Mouse (Mus musculus): ENCODE results near the gene Ogfod3.

DNA sequence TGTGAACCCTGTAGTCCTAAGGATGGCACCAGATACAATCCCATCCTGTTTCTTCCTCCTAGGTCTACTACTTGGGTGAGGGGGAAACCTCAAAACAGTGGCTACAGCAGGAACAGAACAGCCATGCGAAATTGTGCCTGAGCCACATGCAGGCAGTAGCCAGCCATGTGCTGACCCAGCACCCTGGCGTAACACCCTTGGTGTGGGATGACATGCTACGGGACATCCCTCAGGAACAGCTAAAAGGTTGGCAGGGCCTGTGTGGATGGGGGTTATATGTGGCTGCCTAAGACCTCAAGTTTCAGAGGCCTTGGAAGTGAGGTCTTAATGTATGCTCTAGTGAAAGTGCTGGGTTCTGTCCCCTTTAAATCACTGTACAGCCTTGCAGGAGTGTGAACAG lies 12.3 kb upstream of the Ogfod3 start:
- TF ChIP-seq CTCF (IDR thresholded peaks at IDR 0.05; ENCODE audit: borderline replicate concordance, control insufficient read depth, extremely low read depth, insufficient read depth, low read length, poor library complexity) = no peak
- TF ChIP-seq POLR2A (IDR thresholded peaks at IDR 0.05; ENCODE audit: control insufficient read depth, extremely low read depth, insufficient read depth, low read length, poor library complexity) = no peak
